Mouse (Mus musculus) thymus, adult 2 months (tissue): ENCODE measurements around the gene Osbpl3.

Source experiments
- CTCF ChIP-seq: fragments of 200-500 bp; IDR thresholded peaks from 2 replicates; pipeline ENCODE4 v1.5.1; 2012; ENCODE audit warnings: mild to moderate bottlenecking, control low read depth, low read length, moderate library complexity, borderline replicate concordance; ENCODE audit not compliant: control insufficient read depth, poor library complexity, insufficient read depth; ENCODE audit errors: extremely low read depth
- POLR2A ChIP-seq: fragments of 200-500 bp; IDR thresholded peaks from 2 replicates; pipeline ENCODE4 v1.6.1; 2012; ENCODE audit warnings: mild to moderate bottlenecking, low read length, control low read depth, moderate library complexity; ENCODE audit not compliant: control insufficient read depth, poor library complexity, insufficient read depth; ENCODE audit errors: extremely low read depth

DNA sequence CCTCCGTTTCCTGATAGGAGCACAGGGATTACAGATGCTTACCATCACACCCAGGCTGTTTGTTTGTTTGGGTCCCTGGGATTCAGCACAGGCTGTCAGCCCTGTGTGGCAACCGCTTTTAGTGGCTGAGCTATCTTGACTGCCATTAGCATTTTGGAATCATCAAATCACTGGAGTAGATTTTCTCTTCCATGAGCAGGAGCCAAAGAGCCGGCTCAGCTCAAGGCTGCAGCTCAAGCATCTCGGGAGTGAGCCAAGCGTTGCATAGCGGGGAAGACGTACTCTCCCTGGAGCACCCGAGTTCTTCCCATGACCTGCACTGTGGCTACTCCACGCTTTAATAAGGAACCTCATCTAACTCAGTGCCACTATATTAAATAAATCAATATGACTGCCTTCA lies 93.8 kb downstream of the Osbpl3 start:
- TF ChIP-seq CTCF (no peak), POLR2A (no peak)
